Comparison of ENCODE assay signal across 8 mouse cellular contexts in genomic region chr9:23222492-23222840, GRCm38 (mm10). TPM values are rescaled to one million over a fixed set of nuclear protein-coding genes. Genes with fewer than 3 reads are reported as not detected.
DNase-seq lines count a peak whose midpoint lies in the region; ATAC-seq and TF ChIP-seq lines count a peak whose summit lies in the region.

No protein-coding gene starts in this region.

- TF ChIP-seq POLR2A in cerebellum, adult 2 months (IDR thresholded peaks at IDR 0.05; ENCODE audit: borderline replicate concordance, insufficient read depth, low read length), result no peak

- TF ChIP-seq CTCF in cerebellum, adult 2 months (IDR thresholded peaks at IDR 0.05; ENCODE audit: borderline replicate concordance, insufficient read depth, low read depth, low read length), result no peak

- H3K27me3 ChIP-seq in cerebellum, adult 2 months (ENCODE audit: control insufficient read depth, insufficient read depth, low read length), result no peaks in the 10 kb centered on the region; the same call in 1 of the 2 replicates
- H3K27me3 ChIP-seq in kidney, embryonic 14.5 days (ENCODE audit: control insufficient read depth, insufficient read depth, low read length), result 0 out of 2 replicates have a peak, but pooled peaks cover 4% of the 10 kb centered on the region

- H3K4me2 ChIP-seq in kidney, embryonic 14.5 days (replicated peaks; ENCODE audit: low read depth, low read length), result peak overlapping the region; percentile 60

- no peak overlapping the region for H3K27ac ChIP-seq in cerebellum, adult 2 months (ENCODE audit: insufficient read depth, low read length)
- H3K27ac ChIP-seq in kidney, embryonic 14.5 days (ENCODE audit: low read depth, low read length), result peak overlapping the region; percentile 70; the same call in 1 of the 2 replicates

- no peaks in the 10 kb centered on the region for H3K9me3 ChIP-seq in kidney, embryonic 14.5 days (ENCODE audit: control insufficient read depth, low read length)

- peak overlapping the region; percentile 61 for H3K4me3 ChIP-seq in cerebellum, adult 2 months (replicated peaks; ENCODE audit: insufficient read depth, low read depth, low read length)
- H3K4me3 ChIP-seq in kidney, embryonic 14.5 days (ENCODE audit: low read length), result peak overlapping the region; percentile 56

- peak overlapping the region; percentile 74 for H3K9ac ChIP-seq in kidney, embryonic 14.5 days (ENCODE audit: low read depth, low read length)

- peak; percentile 64 for ATAC-seq in kidney, embryonic 14.5 days (ENCODE audit: low FRiP score, low TSS enrichment)

- 2% methylated on average over 26 of the region's 26 CpGs for WGBS in cerebellum, adult 2 months
- under 1% methylated on average over 26 of the region's 26 CpGs for WGBS in kidney, embryonic 14.5 days

- peak; percentile 24 to 26 for DNase-seq in left cerebral cortex, adult 18-20 months (ENCODE audit: low spot score in 2 of 2)
- no peak for DNase-seq in left cerebral cortex, adult 8-10 months (ENCODE audit: low spot score in 2 of 2)
- peak; percentile 33 to 50 for DNase-seq in cerebellum, adult 2 months
- DNase-seq in gastrocnemius, postnatal 25 days, result peak; percentile 28
- peak; percentile 50 for DNase-seq in lung, postnatal 10 days
- DNase-seq in retina, postnatal 7 days (ENCODE audit: low read depth, low spot score), result peak; percentile 27
- DNase-seq in natural killer cell, adult 2 months (ENCODE audit: low spot score in 2 of 2), result no peak

- no peaks in the 10 kb centered on the region for H3K4me1 ChIP-seq in cerebellum, adult 2 months (ENCODE audit: control insufficient read depth, insufficient read depth, low read length)
- H3K4me1 ChIP-seq in kidney, embryonic 14.5 days (ENCODE audit: control insufficient read depth, insufficient read depth, low read length), result no peaks in the 10 kb centered on the region

- H3K36me3 ChIP-seq in kidney, embryonic 14.5 days (ENCODE audit: control insufficient read depth, insufficient read depth, low read length), result no peaks in the 10 kb centered on the region

RNA-seq across cellular contexts. Expression of gene Bmper, which starts 0.4 kb away (rescaled TPM):
- 10 to 100 TPM in 1 of 2 experiments, 1 to 10 TPM in 1; 6.4 to 11.8 TPM for total RNA-seq in left cerebral cortex, adult 18-20 months (2021)
- 10 to 100 TPM in 1 of 4 experiments, 1 to 10 TPM in 3; 7.9 to 10.4 (median 9.6) TPM for total RNA-seq in left cerebral cortex, adult 8-10 months (2022)
- polyA plus RNA-seq in cerebellum, adult 2 months (2012; rRNA removed), result 3.2 and 3.5 TPM in 2 replicates
- 1 to 10 TPM; 3.5 to 3.7 TPM for total RNA-seq in gastrocnemius, postnatal 25 days (2021)
- polyA plus RNA-seq in kidney, embryonic 14.5 days (2014; fragmentation: Nextera tagmentation; extraction: Ambion mirVana), result 17.3 and 26.7 TPM in 2 replicates

Comparison
In these comparisons a context has a peak if more than half of its experiments do, and no peak if none do; other contexts are left out.
1. DNase-seq: peak in left cerebral cortex, adult 18-20 months (2 of 2), cerebellum, adult 2 months (2 of 2), gastrocnemius, postnatal 25 days (single experiment), lung, postnatal 10 days (single experiment) and retina, postnatal 7 days (single experiment); none in left cerebral cortex, adult 8-10 months (0 of 2) and natural killer cell, adult 2 months (0 of 2).